Mouse (Mus musculus) heart, embryonic 13.5 days (tissue): ENCODE data around the gene Rslcan18. TPM values are rescaled to one million over a fixed set of nuclear protein-coding genes. Genes with fewer than 3 reads are reported as not detected.
"Not testable (repeated sequence)": the region's sequence is repeated elsewhere in the genome, so short reads cannot be mapped to it uniquely, and the experiment has no call there.

Experiments used
- ATAC-seq: fragments of 200-750 bp; cut with Nextera tagmentation; 2 replicates; pipeline ENCODE4 v1.8.0; 2017; ENCODE audit warnings: moderate TSS enrichment; ENCODE audit not compliant: insufficient number of reproducible peaks, low FRiP score, low TSS enrichment; ENCODE audit errors: extremely low read depth
- H3K27ac ChIP-seq: fragments of 300-500 bp; sonication (generic); replicated peaks from 2 replicates; pipeline ENCODE4 v1.5.1; 2015; ENCODE audit warnings: moderate library complexity, mild to moderate bottlenecking, inconsistent platforms
- H3K27me3 ChIP-seq: fragments of 300-500 bp; sonication (generic); replicated peaks from 2 replicates; pipeline ENCODE4 v1.6.1; 2015; ENCODE audit warnings: mild to moderate bottlenecking, inconsistent platforms
- H3K36me3 ChIP-seq: fragments of 300-500 bp; sonication (generic); 2 replicates; pipeline ENCODE4 v1.6.1; 2015; ENCODE audit warnings: mild to moderate bottlenecking, inconsistent platforms
- H3K4me1 ChIP-seq: fragments of 300-500 bp; sonication (generic); 2 replicates; pipeline ENCODE4 v1.6.1; 2015; ENCODE audit warnings: inconsistent platforms
- H3K4me2 ChIP-seq: fragments of 300-500 bp; sonication (generic); 2 replicates; pipeline ENCODE4 v1.6.1; 2015; ENCODE audit warnings: inconsistent platforms, mild to moderate bottlenecking, moderate library complexity
- H3K4me3 ChIP-seq: fragments of 300-500 bp; sonication (generic); 2 replicates; pipeline ENCODE4 v1.5.1; 2015; ENCODE audit warnings: moderate library complexity, mild to moderate bottlenecking, inconsistent platforms
- H3K9ac ChIP-seq: fragments of 300-500 bp; sonication (generic); 2 replicates; pipeline ENCODE4 v1.6.1; 2015; ENCODE audit warnings: inconsistent platforms, mild to moderate bottlenecking, moderate library complexity
- H3K9me3 ChIP-seq: fragments of 300-500 bp; sonication (generic); 2 replicates; pipeline ENCODE4 v1.6.1; 2016; ENCODE audit warnings: inconsistent platforms
- WGBS: fragments of 180-500 bp; shearing (Covaris S2); methylation state at CpG from one replicate; pipeline ENCODE4 v1.1.7; 2015; ENCODE audit warnings: mixed read lengths; 5-methylcytosine and 5-hydroxymethylcytosine counted together
- polyA plus RNA-seq: library from polyadenylated mRNA; unstranded; fragments of >200 nt; fragmentation: Nextera tagmentation; extraction: Ambion mirVana; gene quantifications from 2 replicates; pipeline ENCODE4 v1.2.1, GENCODE M21; 2015

Gene Rslcan18
- 0.11 and 0.60 TPM in 2 replicates for polyA plus RNA-seq

- ATAC-seq, H3K9ac ChIP-seq, H3K4me3 ChIP-seq, H3K4me1 ChIP-seq, H3K4me2 ChIP-seq, H3K36me3 ChIP-seq, H3K27me3 ChIP-seq, H3K9me3 ChIP-seq, H3K27ac ChIP-seq: not testable (repeated sequence)
- 85% methylated on average over 8 of the region's 8 CpGs for WGBS
Measured at GRCm38 (mm10) chr13:67116163-67116562, at the start of gene Rslcan18. Gene Rslcan18, minus strand, starts transcription at chr13:67116263.

GRCm38 (mm10) chr13:67128038-67128721, 12.1 kb upstream of the Rslcan18 start:
- peak overlapping the region; percentile 79 for H3K9ac ChIP-seq
- peak overlapping the region; percentile 72 for H3K4me2 ChIP-seq
- 1% methylated on average over 18 of the region's 18 CpGs for whole genome bisulfite sequencing
- peak; percentile 76; the same call in 1 of the 2 replicates for ATAC-seq
- no peaks in the 10 kb centered on the region for H3K36me3 ChIP-seq
- no peaks in the 10 kb centered on the region for H3K27me3 ChIP-seq
- H3K9me3 ChIP-seq: no peaks in the 10 kb centered on the region
- H3K27ac ChIP-seq: no peak overlapping the region
- peak overlapping the region; percentile 68 for H3K4me3 ChIP-seq
- peaks cover 7% of the 10 kb centered on the region for H3K4me1 ChIP-seq

- WGBS: 71% methylated on average over 10 of the region's 10 CpGs
- ATAC-seq, H3K9ac ChIP-seq: not testable (repeated sequence)
Measured at GRCm38 (mm10) chr13:67127507-67127906, 11.4 kb upstream of the Rslcan18 start.

DNA sequence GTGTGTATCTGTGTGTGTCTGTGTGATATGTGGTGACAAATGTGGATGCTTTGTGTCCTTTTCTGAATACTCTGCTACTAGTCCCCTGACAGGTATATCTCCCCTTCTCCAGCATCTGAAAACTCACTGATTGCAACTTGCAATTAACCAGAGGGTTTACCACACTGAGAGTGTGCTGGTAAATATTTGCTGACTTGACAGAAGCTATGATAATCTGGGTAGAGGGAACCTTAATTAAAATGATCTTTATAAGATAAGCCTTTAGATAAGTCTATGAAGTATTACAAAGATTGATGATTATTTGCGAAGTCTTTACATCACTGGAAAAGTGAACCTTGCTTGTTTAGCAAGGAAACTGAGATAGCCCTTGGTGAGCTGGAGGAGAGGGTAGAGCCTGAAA, 8.4 kb upstream of the Rslcan18 start:
- no peaks in the 10 kb centered on the region for H3K36me3 ChIP-seq
- no peaks in the 10 kb centered on the region for H3K9me3 ChIP-seq
- no peak for ATAC-seq
- WGBS: 79% methylated on average over 1 of the region's 1 CpGs
- no peak overlapping the region for H3K4me3 ChIP-seq
- H3K27me3 ChIP-seq: no peaks in the 10 kb centered on the region
- H3K4me1 ChIP-seq: peaks cover 7% of the 10 kb centered on the region
- H3K27ac ChIP-seq: no peak overlapping the region
- no peak overlapping the region for H3K9ac ChIP-seq
- no peak overlapping the region for H3K4me2 ChIP-seq

More at GRCm38 (mm10) chr13:67127507-67127906, 11.4 kb upstream of the Rslcan18 start:
- not testable (repeated sequence) for H3K9me3 ChIP-seq, H3K36me3 ChIP-seq, H3K27ac ChIP-seq, H3K4me1 ChIP-seq, H3K27me3 ChIP-seq
- H3K4me3 ChIP-seq: peak overlapping the region; percentile 68
- peak overlapping the region; percentile 72 for H3K4me2 ChIP-seq

DNA sequence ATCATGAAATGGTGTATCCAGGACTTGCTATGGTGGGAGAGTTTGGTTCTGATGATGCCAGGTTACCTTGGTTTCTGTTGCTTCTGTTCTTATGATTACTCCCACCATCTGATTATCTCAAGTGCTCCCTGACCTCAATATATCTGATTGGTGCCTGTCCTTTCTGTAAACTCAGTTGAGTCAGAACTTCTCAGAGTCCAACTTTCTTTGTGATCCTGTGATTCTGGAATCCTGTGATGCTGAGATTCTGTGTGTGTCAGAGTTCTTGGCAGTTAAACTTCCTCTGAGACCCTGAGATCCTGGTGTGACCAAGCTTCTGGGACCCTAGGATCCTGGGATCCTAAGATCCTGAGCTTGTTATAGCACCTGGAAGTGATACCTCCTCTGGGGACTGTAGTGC, 5.3 kb upstream of the Rslcan18 start, which contains the start of gene Zfp759:
Gene Zfp759, plus strand, starts transcription at position 301 of the 400 bp plus-strand sequence.
- H3K4me1 ChIP-seq, H3K9ac ChIP-seq, H3K27me3 ChIP-seq, H3K9me3 ChIP-seq, H3K4me2 ChIP-seq, H3K27ac ChIP-seq, H3K4me3 ChIP-seq, H3K36me3 ChIP-seq, ATAC-seq: not testable (repeated sequence)

DNA sequence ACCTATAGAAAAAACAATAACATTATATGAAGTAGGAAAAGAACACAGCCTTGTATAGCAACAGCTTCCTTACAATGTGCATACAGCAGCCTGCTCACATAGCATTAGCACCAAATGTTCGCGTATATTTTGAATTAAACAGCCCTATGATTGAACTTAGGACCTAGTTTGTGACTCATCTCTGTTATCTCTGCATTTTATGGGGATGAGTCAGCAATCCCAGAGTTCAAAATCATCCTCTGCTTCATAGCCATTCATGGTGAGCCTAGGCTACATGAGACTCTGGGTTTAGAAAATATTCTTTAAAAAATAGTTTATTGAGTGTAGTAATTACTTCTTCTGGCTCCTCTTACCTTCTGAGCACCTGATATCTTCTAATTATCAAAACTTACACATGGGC, 2.8 kb downstream of the Rslcan18 start:
- H3K27ac ChIP-seq: no peak overlapping the region
- H3K9ac ChIP-seq: no peak overlapping the region
- 75% methylated on average over 2 of the region's 2 CpGs for WGBS
- H3K4me1 ChIP-seq: 0 out of 2 replicates have a peak, but pooled peaks cover 3% of the 10 kb centered on the region
- H3K36me3 ChIP-seq: no peaks in the 10 kb centered on the region
- H3K4me3 ChIP-seq: no peak overlapping the region
- H3K9me3 ChIP-seq: no peaks in the 10 kb centered on the region
- H3K27me3 ChIP-seq: no peaks in the 10 kb centered on the region
- no peak for ATAC-seq
- no peak overlapping the region for H3K4me2 ChIP-seq

DNA sequence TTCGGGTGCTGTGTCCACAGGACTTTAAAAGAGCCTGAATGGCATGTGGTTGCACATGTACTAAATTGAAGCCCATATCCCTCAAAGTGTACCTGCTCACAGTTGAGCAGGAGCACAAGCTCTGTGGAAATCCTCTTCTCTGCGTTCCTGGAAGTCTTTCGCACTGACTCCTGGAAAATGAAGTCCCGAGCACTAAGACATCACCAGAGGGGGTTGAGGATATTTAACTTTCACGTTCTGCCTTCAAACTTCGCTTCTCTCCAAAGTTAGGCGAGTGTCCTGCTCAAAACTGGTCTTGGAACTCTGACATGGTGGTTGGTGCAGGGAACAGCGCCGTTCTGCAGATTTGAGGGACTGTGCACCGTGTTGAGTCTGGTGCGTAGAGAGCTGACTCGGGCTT, 4.0 kb downstream of the Rslcan18 start:
- H3K9ac ChIP-seq: no peak overlapping the region
- no peaks in the 10 kb centered on the region for H3K36me3 ChIP-seq
- no peaks in the 10 kb centered on the region for H3K27me3 ChIP-seq
- H3K4me3 ChIP-seq: no peak overlapping the region
- H3K27ac ChIP-seq: no peak overlapping the region
- no peak overlapping the region for H3K4me2 ChIP-seq
- no peaks in the 10 kb centered on the region for H3K9me3 ChIP-seq
- peaks cover 10% of the 10 kb centered on the region for H3K4me1 ChIP-seq
- 77% methylated on average over 12 of the region's 12 CpGs for WGBS
- no peak for ATAC-seq

DNA sequence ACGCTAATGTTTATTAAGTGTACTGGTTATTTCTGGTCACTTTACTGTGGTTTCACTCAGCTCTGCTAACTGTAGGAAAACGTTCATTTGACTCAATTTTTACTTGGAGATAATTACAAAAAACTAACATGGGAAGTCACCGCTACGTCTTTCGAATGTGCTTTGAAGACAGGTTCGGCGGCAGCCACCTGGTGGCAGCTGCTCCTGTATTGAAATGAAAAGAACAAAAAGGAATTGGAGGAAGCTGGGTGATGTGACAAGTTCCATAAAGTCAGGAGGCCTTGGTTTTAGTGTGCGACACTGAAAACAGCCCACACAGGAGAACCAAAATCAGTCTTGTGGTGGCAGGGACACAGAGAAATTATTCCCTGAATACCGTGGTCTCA, 7.2 kb downstream of the Rslcan18 start:
- Histone ChIP-seq H3K9me3 (no peaks in the 10 kb centered on the region; the same call in 1 of the 2 replicates), H3K36me3 (peaks cover 13% of the 10 kb centered on the region), H3K27me3 (no peaks in the 10 kb centered on the region), H3K4me3 (peak overlapping the region; percentile 80), H3K4me2 (peak overlapping the region; percentile 86), H3K4me1 (peaks cover 10% of the 10 kb centered on the region), H3K9ac (peak overlapping the region; percentile 42), H3K27ac (peak overlapping the region; percentile 96)
- 6% methylated on average over 9 of the region's 9 CpGs for WGBS
- peak; percentile 38; the same call in 1 of the 2 replicates for ATAC-seq

GRCm38 (mm10) chr13:67108194-67108820, 7.8 kb downstream of the Rslcan18 start, which contains the start of gene Gm28557:
Gene Gm28557, minus strand, starts transcription at chr13:67108604.
- Histone ChIP-seq H3K4me3 (peak within 1 kb of the TSS; percentile 80), H3K9me3 (no peaks in the 10 kb centered on the region; the same call in 1 of the 2 replicates), H3K4me1 (peaks cover 10% of the 10 kb centered on the region), H3K27me3 (no peaks in the 10 kb centered on the region), H3K27ac (peak within 1 kb of the TSS; percentile 96), H3K36me3 (peaks cover 13% of the 10 kb centered on the region), H3K9ac (peak within 1 kb of the TSS; percentile 90), H3K4me2 (peak within 1 kb of the TSS; percentile 86)
- ATAC-seq: peak; percentile 91
- 0% methylated on average over 17 of the region's 17 CpGs for WGBS

DNA sequence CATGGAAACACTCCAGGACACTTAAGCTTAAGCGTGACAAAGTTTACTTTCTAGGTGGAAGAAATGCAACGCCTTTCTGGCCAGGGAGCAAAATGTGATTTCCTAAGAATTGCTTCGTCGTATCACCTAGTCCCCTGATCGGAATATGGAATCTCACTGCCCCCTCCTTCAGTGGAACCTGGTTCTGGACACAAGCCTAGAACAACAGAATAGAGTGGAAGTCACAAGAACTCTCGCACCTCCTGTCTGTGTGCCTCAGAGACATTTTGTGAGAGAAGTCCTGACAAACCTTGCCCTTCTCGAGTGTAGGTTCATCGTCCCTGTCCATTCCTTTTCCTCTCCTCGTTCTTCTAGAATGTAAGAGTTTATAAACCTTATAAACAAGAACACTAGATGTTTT, 8.4 kb downstream of the Rslcan18 start:
- ATAC-seq: no peak

GRCm38 (mm10) chr13:67097876-67098275, 18.2 kb downstream of the Rslcan18 start, which contains the start of gene Zfp708:
Gene Zfp708, minus strand, starts transcription at chr13:67097976.
- H3K4me2 ChIP-seq: no peak within 1 kb of the TSS
- no peak within 1 kb of the TSS for H3K4me3 ChIP-seq
- no peak for ATAC-seq
- no peaks in the 10 kb centered on the region for H3K9me3 ChIP-seq
- peaks cover 47% of the 10 kb centered on the region for H3K36me3 ChIP-seq
- no peaks in the 10 kb centered on the region for H3K27me3 ChIP-seq
- no peak within 1 kb of the TSS for H3K9ac ChIP-seq
- no peak within 1 kb of the TSS for H3K27ac ChIP-seq
- H3K4me1 ChIP-seq: no peaks in the 10 kb centered on the region
- 83% methylated on average over 10 of the region's 10 CpGs for WGBS

More for the DNA sequence above, 8.4 kb downstream of the Rslcan18 start:
- H3K27ac ChIP-seq: peak overlapping the region; percentile 96
- peak overlapping the region; percentile 86 for H3K4me2 ChIP-seq
- no peaks in the 10 kb centered on the region; the same call in 1 of the 2 replicates for H3K9me3 ChIP-seq
- peaks cover 10% of the 10 kb centered on the region for H3K4me1 ChIP-seq
- peaks cover 13% of the 10 kb centered on the region for H3K36me3 ChIP-seq
- H3K4me3 ChIP-seq: peak overlapping the region; percentile 80
- 51% methylated on average over 9 of the region's 9 CpGs for WGBS
- H3K9ac ChIP-seq: peak overlapping the region; percentile 90
- H3K27me3 ChIP-seq: no peaks in the 10 kb centered on the region
